10 mouse cellular contexts compared by ENCODE assay signal in the genomic region with DNA sequence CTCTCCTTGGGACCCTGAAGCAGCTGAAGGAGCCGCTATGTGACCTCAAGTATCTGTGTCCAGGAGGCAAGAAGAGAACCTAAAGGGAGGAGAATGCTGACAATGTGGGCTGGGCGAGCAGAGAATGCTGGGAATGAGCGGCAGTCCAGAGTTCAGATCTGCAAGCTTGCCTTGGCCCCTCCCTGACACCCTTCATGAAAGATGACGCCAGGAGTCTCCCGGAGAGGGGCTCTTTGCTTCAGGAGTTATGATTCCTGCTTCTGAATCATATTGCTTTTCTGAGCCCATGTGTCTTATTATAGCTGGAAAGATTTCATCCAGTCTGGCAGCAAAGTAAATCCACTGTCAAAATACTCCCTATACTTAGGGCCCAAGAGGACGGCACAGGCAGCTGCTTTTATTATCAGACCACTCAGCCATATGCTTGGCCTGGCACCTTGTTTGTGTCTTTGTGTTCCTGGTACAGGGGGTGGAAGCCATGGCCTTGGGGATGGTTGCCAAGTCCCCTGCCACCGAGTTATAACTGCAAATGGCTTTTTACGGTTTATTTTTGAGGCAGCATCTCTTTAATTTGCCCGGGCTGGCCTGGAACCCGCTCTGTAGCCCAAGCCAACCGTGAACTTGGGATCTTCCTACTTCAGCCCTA. TPM values are rescaled to one million over a fixed set of nuclear protein-coding genes. Genes with fewer than 3 reads are reported as not detected.
DNase-seq lines count a peak whose midpoint lies in the region; ATAC-seq lines count a peak whose summit lies in the region.
"Had no signal": no experiment of that assay in that cellular context is flagged by ENCODE, and none has a peak within 500 bp of the region (broad histone marks: within the 10 kb centered on the region; RNA-seq: fewer than 3 reads in every experiment).

No protein-coding gene starts in this region.

- 53% methylated on average over 11 of the region's 11 CpGs for WGBS in forebrain, embryonic 14.5 days
- 69% methylated on average over 11 of the region's 11 CpGs for WGBS in forebrain, embryonic 12.5 days
- WGBS in heart, embryonic 16.5 days, result 39% methylated on average over 11 of the region's 11 CpGs
- 23% methylated on average over 11 of the region's 11 CpGs for WGBS in large intestine, adult 2 months

- H3K4me2 ChIP-seq in forebrain, embryonic 14.5 days (ENCODE audit: low read length), result no peak overlapping the region
- no peak overlapping the region for H3K4me2 ChIP-seq in forebrain, embryonic 12.5 days
- H3K4me2 ChIP-seq in heart, embryonic 16.5 days (ENCODE audit: low read depth, low read length), result no peak overlapping the region; the same call in 1 of the 2 replicates

- no peak overlapping the region for H3K4me3 ChIP-seq in forebrain, embryonic 14.5 days (ENCODE audit: low read depth, low read length)
- no peak overlapping the region for H3K4me3 ChIP-seq in forebrain, embryonic 12.5 days (replicated peaks)
- no peak overlapping the region for H3K4me3 ChIP-seq in heart, embryonic 16.5 days (ENCODE audit: low read length)

- no peak overlapping the region for H3K9ac ChIP-seq in forebrain, embryonic 14.5 days (ENCODE audit: low read length)
- H3K9ac ChIP-seq in forebrain, embryonic 12.5 days, result no peak overlapping the region
- H3K9ac ChIP-seq in heart, embryonic 16.5 days (ENCODE audit: low read length), result no peak overlapping the region; the same call in 1 of the 2 replicates
- H3K9ac ChIP-seq: liver, embryonic 14.5 days had no signal

- H3K4me1 ChIP-seq in forebrain, embryonic 14.5 days (ENCODE audit: control insufficient read depth, insufficient read depth, low read length), result peaks cover 2% of the 10 kb centered on the region; the same call in 1 of the 2 replicates
- peaks cover 18% of the 10 kb centered on the region for H3K4me1 ChIP-seq in forebrain, embryonic 12.5 days
- H3K4me1 ChIP-seq in heart, embryonic 16.5 days (ENCODE audit: control insufficient read depth, insufficient read depth, low read length), result peaks cover 19% of the 10 kb centered on the region

- peak; percentile 46 for DNase-seq in forebrain, embryonic 14.5 days (ENCODE audit: low spot score)
- DNase-seq in lung, adult 18-20 months, result peak; percentile 41 to 48
- no peak for DNase-seq in lung, postnatal 25 days (ENCODE audit: low spot score)
- DNase-seq in large intestine, adult 2 months (ENCODE audit: low read depth, low spot score), result peak; percentile 81
- DNase-seq in adrenal gland, adult 2 months, result no peak
- no peak for DNase-seq in gastrocnemius, postnatal 4 days (ENCODE audit: low spot score in 2 of 2)
- DNase-seq: B cell, adult 2 months had no signal

- ATAC-seq in forebrain, embryonic 14.5 days, result no peak
- no peak for ATAC-seq in forebrain, embryonic 12.5 days (ENCODE audit: low FRiP score)
- peak; percentile 69 for ATAC-seq in heart, embryonic 16.5 days (replicated peaks; ENCODE audit: extremely low read depth, insufficient read depth, low FRiP score)

- H3K27ac ChIP-seq in forebrain, embryonic 14.5 days (ENCODE audit: low read depth, low read length), result no peak overlapping the region; the same call in 1 of the 2 replicates
- H3K27ac ChIP-seq in forebrain, embryonic 12.5 days, result no peak overlapping the region
- H3K27ac ChIP-seq in heart, embryonic 16.5 days (ENCODE audit: low read length), result peak overlapping the region; percentile 78
- H3K27ac ChIP-seq: liver, embryonic 14.5 days had no signal

- no peaks in the 10 kb centered on the region for H3K9me3 ChIP-seq in forebrain, embryonic 14.5 days (replicated peaks; ENCODE audit: control insufficient read depth, low read length)
- H3K9me3 ChIP-seq in forebrain, embryonic 12.5 days, result no peaks in the 10 kb centered on the region
- no peaks in the 10 kb centered on the region for H3K9me3 ChIP-seq in heart, embryonic 16.5 days (replicated peaks; ENCODE audit: control insufficient read depth, low read length)

- H3K36me3 ChIP-seq in forebrain, embryonic 14.5 days (ENCODE audit: control insufficient read depth, insufficient read depth, low read length), result no peaks in the 10 kb centered on the region
- no peaks in the 10 kb centered on the region for H3K36me3 ChIP-seq in forebrain, embryonic 12.5 days (replicated peaks)
- H3K36me3 ChIP-seq in heart, embryonic 16.5 days (ENCODE audit: control insufficient read depth, insufficient read depth), result no peaks in the 10 kb centered on the region

- no peaks in the 10 kb centered on the region for H3K27me3 ChIP-seq in forebrain, embryonic 14.5 days (replicated peaks; ENCODE audit: control insufficient read depth, insufficient read depth, low read length)
- H3K27me3 ChIP-seq in forebrain, embryonic 12.5 days, result no peaks in the 10 kb centered on the region
- no peaks in the 10 kb centered on the region for H3K27me3 ChIP-seq in heart, embryonic 16.5 days (ENCODE audit: control insufficient read depth, insufficient read depth, low read length)

RNA-seq across cellular contexts. Expression of gene Grb2, which starts 25.8 kb away (rescaled TPM):
- polyA plus RNA-seq in forebrain, embryonic 14.5 days (2014; fragmentation: Nextera tagmentation; extraction: Ambion mirVana), result 108 and 113 TPM in 2 replicates
- polyA plus RNA-seq in forebrain, embryonic 12.5 days (2016; fragmentation: Nextera tagmentation; extraction: Ambion mirVana), result 124 and 137 TPM in 2 replicates
- polyA plus RNA-seq in heart, embryonic 16.5 days (2015; fragmentation: Nextera tagmentation; extraction: Ambion mirVana), result 103 and 118 TPM in 2 replicates
- polyA plus RNA-seq in large intestine, adult 2 months (2012; rRNA removed), result 38.7 and 43.6 TPM in 2 replicates
- 100 to 1,000 TPM; 136 to 162 TPM for total RNA-seq in adrenal gland, adult 2 months (2021)
- polyA plus RNA-seq in adrenal gland, adult 2 months (2012; rRNA removed), result 41.2 and 50.8 TPM in 2 replicates
- total RNA-seq in gastrocnemius, postnatal 4 days (2021), result 100 to 1,000 TPM; 106 to 116 TPM

RNA-seq across cellular contexts. Expression of gene Tmem94, which starts 31.1 kb away (rescaled TPM):
- polyA plus RNA-seq in forebrain, embryonic 14.5 days (2014; fragmentation: Nextera tagmentation; extraction: Ambion mirVana), result 12.4 and 19.6 TPM in 2 replicates
- polyA plus RNA-seq in forebrain, embryonic 12.5 days (2016; fragmentation: Nextera tagmentation; extraction: Ambion mirVana), result 39.0 and 45.2 TPM in 2 replicates
- 36.8 and 43.1 TPM in 2 replicates for polyA plus RNA-seq in heart, embryonic 16.5 days (2015; fragmentation: Nextera tagmentation; extraction: Ambion mirVana)
- polyA plus RNA-seq in large intestine, adult 2 months (2012; rRNA removed), result 57.9 and 85.8 TPM in 2 replicates
- total RNA-seq in adrenal gland, adult 2 months (2021), result 10 to 100 TPM; 70.6 to 85.9 TPM
- 158 and 165 TPM in 2 replicates for polyA plus RNA-seq in adrenal gland, adult 2 months (2012; rRNA removed)
- 10 to 100 TPM; 51.9 to 57.3 TPM for total RNA-seq in gastrocnemius, postnatal 4 days (2021)

Comparison
In these comparisons a context has a peak if more than half of its experiments do, and no peak if none do; other contexts are left out.
1. DNase-seq: peak in forebrain, embryonic 14.5 days (single experiment), lung, adult 18-20 months (2 of 2) and large intestine, adult 2 months (single experiment); none in lung, postnatal 25 days (single experiment), adrenal gland, adult 2 months (single experiment) and gastrocnemius, postnatal 4 days (0 of 2).